Mouse (Mus musculus): Measurements from ENCODE around the gene L3hypdh.

GRCm38 (mm10) chr12:72039501-72039900 is 45.7 kb downstream of the L3hypdh start:
- no peak for TF ChIP-seq ZC3H11A (IDR thresholded peaks at IDR 0.05; ENCODE audit: low read depth, low read length)
- TF ChIP-seq POLR2AphosphoS5 (IDR thresholded peaks at IDR 0.05; ENCODE audit: borderline replicate concordance, low read depth, low read length), result no peak
